Mouse (Mus musculus) lung, embryonic 14.5 days (tissue): ENCODE data around the gene Gprc5a. TPM values are rescaled to one million over a fixed set of nuclear protein-coding genes. Genes with fewer than 3 reads are reported as not detected.

ENCODE experiments used
- ATAC-seq: fragments of 200-750 bp; cut with Nextera tagmentation; 2 replicates; pipeline ENCODE4 v1.8.0; 2017; ENCODE audit warnings: mild to moderate bottlenecking, moderate TSS enrichment, moderate library complexity; ENCODE audit not compliant: insufficient read depth
- DNase-seq: peaks from one replicate; pipeline ENCODE4 v3.0.0-alpha.2; 2015
- H3K27ac ChIP-seq: fragments of 300-500 bp; sonication (generic); 2 replicates; pipeline ENCODE4 v1.5.1; 2014; ENCODE audit warnings: low read depth, mild to moderate bottlenecking, moderate library complexity
- H3K27me3 ChIP-seq: fragments of 300-500 bp; sonication (generic); 2 replicates; pipeline ENCODE4 v1.6.1; 2014; ENCODE audit warnings: low read length, control low read depth; ENCODE audit not compliant: insufficient read depth
- H3K36me3 ChIP-seq: fragments of 300-500 bp; sonication (generic); 2 replicates; pipeline ENCODE4 v1.6.1; 2014; ENCODE audit warnings: control low read depth; ENCODE audit not compliant: insufficient read depth
- H3K4me1 ChIP-seq: fragments of 300-500 bp; sonication (generic); 2 replicates; pipeline ENCODE4 v1.6.1; 2014; ENCODE audit warnings: antibody characterized with exemption, control low read depth; ENCODE audit not compliant: insufficient read depth
- H3K4me2 ChIP-seq: fragments of 300-500 bp; sonication (generic); 2 replicates; pipeline ENCODE4 v1.6.1; 2014; ENCODE audit warnings: mild to moderate bottlenecking
- H3K4me3 ChIP-seq: fragments of 300-500 bp; sonication (generic); 2 replicates; pipeline ENCODE4 v1.5.1; 2014; ENCODE audit warnings: low read depth, low read length
- H3K9ac ChIP-seq: fragments of 300-500 bp; sonication (generic); 2 replicates; pipeline ENCODE4 v1.6.1; 2014
- H3K9me3 ChIP-seq: fragments of 300-500 bp; sonication (generic); 2 replicates; pipeline ENCODE4 v1.6.1; 2016; ENCODE audit warnings: low read depth, low read length, control low read depth
- CTCF ChIP-seq: IDR thresholded peaks from 2 replicates; pipeline ENCODE4 v1.5.1; 2016; ENCODE audit warnings: antibody characterized with exemption, low read depth
- WGBS: fragments of 180-500 bp; shearing (Covaris S2); extraction: QIAGEN DNeasy Blood & Tissue Kit; methylation state at CpG from one replicate; pipeline ENCODE4 v1.1.7; 2014; 5-methylcytosine and 5-hydroxymethylcytosine counted together
- polyA plus RNA-seq: library from polyadenylated mRNA; unstranded; fragments of >200 nt; fragmentation: Nextera tagmentation; extraction: Ambion mirVana; gene quantifications from 2 replicates; pipeline ENCODE4 v1.2.1, GENCODE M21; 2014

Gene Gprc5a
- 42.5 and 48.7 TPM in 2 replicates for polyA plus RNA-seq

- DNase-seq (peak; percentile 83), ATAC-seq (peak; percentile 79)
- under 1% methylated on average over 44 of the region's 44 CpGs for WGBS
- Histone ChIP-seq H3K27me3 (no peaks in the 10 kb centered on the region), H3K9me3 (no peaks in the 10 kb centered on the region), H3K36me3 (no peaks in the 10 kb centered on the region), H3K27ac (peak within 1 kb of the TSS; percentile 88), H3K9ac (peak within 1 kb of the TSS; percentile 70), H3K4me3 (peak within 1 kb of the TSS; percentile 53), H3K4me1 (peaks cover 4% of the 10 kb centered on the region; the same call in 1 of the 2 replicates), H3K4me2 (peak within 1 kb of the TSS; percentile 88)
- no peak for TF ChIP-seq CTCF
Observed at GRCm38 (mm10) chr6:135065236-135065957, at the start of gene Gprc5a. Gprc5a (plus strand) TSS chr6:135065651.

GRCm38 (mm10) chr6:135017211-135017610 is 48.2 kb upstream of the Gprc5a start:
- Histone ChIP-seq H3K36me3 (peaks cover 88% of the 10 kb centered on the region), H3K27ac (no peak overlapping the region), H3K27me3 (no peaks in the 10 kb centered on the region), H3K4me2 (no peak overlapping the region), H3K9me3 (no peaks in the 10 kb centered on the region), H3K4me3 (no peak overlapping the region), H3K9ac (no peak overlapping the region), H3K4me1 (no peaks in the 10 kb centered on the region)
- DNase-seq (no peak), ATAC-seq (0 out of 2 replicates have a peak, but pooled peaks have one; percentile 6)
- WGBS, result 75% methylated on average over 11 of the region's 11 CpGs
- TF ChIP-seq CTCF, result no peak

- Histone ChIP-seq H3K4me2 (no peak overlapping the region), H3K4me3 (no peak overlapping the region), H3K36me3 (peaks cover 98% of the 10 kb centered on the region), H3K9ac (no peak overlapping the region), H3K27ac (no peak overlapping the region), H3K4me1 (no peaks in the 10 kb centered on the region), H3K9me3 (no peaks in the 10 kb centered on the region), H3K27me3 (no peaks in the 10 kb centered on the region)
- DNase-seq, result no peak
- no peak for ATAC-seq
- TF ChIP-seq CTCF, result no peak
- WGBS, result 82% methylated on average over 10 of the region's 10 CpGs
Observed at GRCm38 (mm10) chr6:135019564-135019963, 45.9 kb upstream of the Gprc5a start.

- peaks cover 77% of the 10 kb centered on the region for H3K36me3 ChIP-seq
- H3K4me2 ChIP-seq, result no peak overlapping the region
- no peak for ATAC-seq
- H3K9me3 ChIP-seq, result no peaks in the 10 kb centered on the region
- no peak overlapping the region for H3K27ac ChIP-seq
- TF ChIP-seq CTCF, result no peak
- H3K27me3 ChIP-seq, result no peaks in the 10 kb centered on the region
- no peak overlapping the region for H3K4me3 ChIP-seq
- no peak overlapping the region for H3K9ac ChIP-seq
- no peaks in the 10 kb centered on the region for H3K4me1 ChIP-seq
- 77% methylated on average over 3 of the region's 3 CpGs for WGBS
- DNase-seq, result no peak
Observed at GRCm38 (mm10) chr6:135021633-135022032, 43.8 kb upstream of the Gprc5a start.

GRCm38 (mm10) chr6:135023379-135023778 is 42.1 kb upstream of the Gprc5a start:
- 68% methylated on average over 14 of the region's 14 CpGs for WGBS
- no peak overlapping the region for H3K27ac ChIP-seq
- DNase-seq, result peak; percentile 25

GRCm38 (mm10) chr6:135024781-135025420 is 40.5 kb upstream of the Gprc5a start:
- Histone ChIP-seq H3K9ac (no peak overlapping the region), H3K36me3 (peaks cover 45% of the 10 kb centered on the region), H3K4me1 (no peaks in the 10 kb centered on the region), H3K4me2 (no peak overlapping the region), H3K9me3 (no peaks in the 10 kb centered on the region), H3K4me3 (no peak overlapping the region), H3K27ac (peak overlapping the region; percentile 25; the same call in 1 of the 2 replicates), H3K27me3 (no peaks in the 10 kb centered on the region)
- DNase-seq (peak; percentile 50), ATAC-seq (no peak)
- TF ChIP-seq CTCF, result no peak
- 68% methylated on average over 1 of the region's 1 CpGs for WGBS

More at GRCm38 (mm10) chr6:135023379-135023778, 42.1 kb upstream of the Gprc5a start:
- Histone ChIP-seq H3K4me1 (no peaks in the 10 kb centered on the region), H3K36me3 (peaks cover 60% of the 10 kb centered on the region), H3K27me3 (no peaks in the 10 kb centered on the region), H3K4me2 (no peak overlapping the region), H3K9ac (no peak overlapping the region), H3K9me3 (no peaks in the 10 kb centered on the region), H3K4me3 (no peak overlapping the region)
- 0 out of 2 replicates have a peak, but pooled peaks have one; percentile 53 for ATAC-seq
- TF ChIP-seq CTCF, result no peak

- Histone ChIP-seq H3K4me1 (no peaks in the 10 kb centered on the region), H3K9ac (no peak overlapping the region), H3K36me3 (peaks cover 31% of the 10 kb centered on the region), H3K27ac (no peak overlapping the region), H3K4me2 (no peak overlapping the region), H3K4me3 (no peak overlapping the region), H3K27me3 (no peaks in the 10 kb centered on the region), H3K9me3 (no peaks in the 10 kb centered on the region)
- TF ChIP-seq CTCF, result peak; percentile 69
- 7% methylated on average over 3 of the region's 3 CpGs for WGBS
- DNase-seq (peak; percentile 70), ATAC-seq (peak; percentile 47)
Observed at GRCm38 (mm10) chr6:135026232-135026631, 39.2 kb upstream of the Gprc5a start.
